Mouse (Mus musculus): Measurements from ENCODE around the gene Ms4a18. TPM values are rescaled to one million over a fixed set of nuclear protein-coding genes. Genes with fewer than 3 reads are reported as not detected.
A peak's percentile ranks its signal among the peaks of the same experiment; 100 is the strongest.

The Ms4a18 gene
- polyA plus RNA-seq, 1 experiment from 2014 or later, result not detected

GRCm38 (mm10) chr19:11052877-11053276 is 35.0 kb upstream of the Ms4a18 start:
- no peaks in the 10 kb centered on the region for H3K9me3 ChIP-seq (ENCODE audit: control insufficient read depth, low read length)
- no peak overlapping the region for H3K27ac ChIP-seq (replicated peaks)
- WGBS, result 42% methylated on average over 5 of the region's 5 CpGs
- 0 out of 2 replicates have a peak, but pooled peaks cover 3% of the 10 kb centered on the region for H3K4me1 ChIP-seq (replicated peaks; ENCODE audit: control insufficient read depth, insufficient read depth)
- no peaks in the 10 kb centered on the region for H3K36me3 ChIP-seq (ENCODE audit: control insufficient read depth, insufficient read depth, low read length)
- no peaks in the 10 kb centered on the region for H3K27me3 ChIP-seq (ENCODE audit: control insufficient read depth, insufficient read depth, low read length)
- H3K9ac ChIP-seq (ENCODE audit: low read length), result no peak overlapping the region
- no peak for DNase-seq (ENCODE audit: low spot score)
- TF ChIP-seq CTCF (IDR thresholded peaks at IDR 0.05; ENCODE audit: low read depth) (no peak), EP300 (optimal IDR thresholded peaks at IDR 0.05) (no peak)
- H3K4me3 ChIP-seq (ENCODE audit: low read depth, low read length), result no peak overlapping the region
- no peak overlapping the region for H3K4me2 ChIP-seq (replicated peaks; ENCODE audit: low read depth)
- ATAC-seq (ENCODE audit: low FRiP score, low TSS enrichment), result peak; percentile 45

- ATAC-seq (ENCODE audit: low FRiP score, low TSS enrichment) (no peak), DNase-seq (ENCODE audit: low spot score) (no peak)
- no peak overlapping the region for H3K4me2 ChIP-seq (replicated peaks; ENCODE audit: low read depth)
- H3K9me3 ChIP-seq (ENCODE audit: control insufficient read depth, low read length), result no peaks in the 10 kb centered on the region
- WGBS, result 48% methylated on average over 2 of the region's 2 CpGs
- no peaks in the 10 kb centered on the region for H3K36me3 ChIP-seq (ENCODE audit: control insufficient read depth, insufficient read depth, low read length)
- TF ChIP-seq CTCF (IDR thresholded peaks at IDR 0.05; ENCODE audit: low read depth) (no peak), EP300 (optimal IDR thresholded peaks at IDR 0.05) (no peak)
- H3K4me1 ChIP-seq (replicated peaks; ENCODE audit: control insufficient read depth, insufficient read depth), result 0 out of 2 replicates have a peak, but pooled peaks cover 3% of the 10 kb centered on the region
- H3K27me3 ChIP-seq (ENCODE audit: control insufficient read depth, insufficient read depth, low read length), result no peaks in the 10 kb centered on the region
- H3K27ac ChIP-seq (replicated peaks), result 0 out of 2 replicates have a peak overlapping the region, but pooled peaks have one; percentile 71
- H3K9ac ChIP-seq (ENCODE audit: low read length), result no peak overlapping the region
- H3K4me3 ChIP-seq (ENCODE audit: low read depth, low read length), result no peak overlapping the region
Observed at GRCm38 (mm10) chr19:11050286-11050685, 32.5 kb upstream of the Ms4a18 start.

- H3K9me3 ChIP-seq (ENCODE audit: control insufficient read depth, low read length), result no peaks in the 10 kb centered on the region
- H3K4me1 ChIP-seq (replicated peaks; ENCODE audit: control insufficient read depth, insufficient read depth), result 0 out of 2 replicates have a peak, but pooled peaks cover 3% of the 10 kb centered on the region
- no peaks in the 10 kb centered on the region for H3K27me3 ChIP-seq (ENCODE audit: control insufficient read depth, insufficient read depth, low read length)
- DNase-seq (ENCODE audit: low spot score), result peak; percentile 31
- no peak overlapping the region for H3K9ac ChIP-seq (ENCODE audit: low read length)
- ATAC-seq (ENCODE audit: low FRiP score, low TSS enrichment), result peak; percentile 73
- TF ChIP-seq EP300 (optimal IDR thresholded peaks at IDR 0.05) (no peak), CTCF (IDR thresholded peaks at IDR 0.05; ENCODE audit: low read depth) (no peak)
- no peaks in the 10 kb centered on the region for H3K36me3 ChIP-seq (ENCODE audit: control insufficient read depth, insufficient read depth, low read length)
- peak overlapping the region; percentile 71; the same call in 1 of the 2 replicates for H3K27ac ChIP-seq (replicated peaks)
- no peak overlapping the region for H3K4me3 ChIP-seq (ENCODE audit: low read depth, low read length)
- H3K4me2 ChIP-seq (replicated peaks; ENCODE audit: low read depth), result no peak overlapping the region
Observed at GRCm38 (mm10) chr19:11049426-11049825, 31.6 kb upstream of the Ms4a18 start.

DNA sequence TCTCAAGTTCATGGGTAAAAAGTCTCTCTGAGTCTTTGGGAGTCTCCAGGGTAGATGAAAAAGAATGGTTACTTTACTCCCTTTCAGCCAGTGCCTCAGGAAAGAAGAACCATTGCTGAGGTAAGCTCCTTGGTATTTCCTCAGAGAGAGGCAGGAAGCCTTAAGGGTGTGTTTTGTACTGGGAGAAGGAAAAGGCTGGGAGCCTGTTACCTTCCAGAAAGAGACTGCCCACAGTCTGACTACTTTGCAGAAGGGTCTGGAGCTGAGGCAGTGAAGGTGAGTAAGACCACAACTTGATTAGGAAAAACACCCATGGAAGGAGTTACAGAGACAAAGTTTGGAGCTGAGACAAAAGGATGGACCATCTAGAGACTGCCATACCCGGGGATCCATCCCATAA is 30.7 kb upstream of the Ms4a18 start:
- Histone ChIP-seq H3K4me1 (replicated peaks; ENCODE audit: control insufficient read depth, insufficient read depth) (0 out of 2 replicates have a peak, but pooled peaks cover 3% of the 10 kb centered on the region), H3K27ac (replicated peaks) (no peak overlapping the region), H3K27me3 (ENCODE audit: control insufficient read depth, insufficient read depth, low read length) (no peaks in the 10 kb centered on the region), H3K36me3 (ENCODE audit: control insufficient read depth, insufficient read depth, low read length) (no peaks in the 10 kb centered on the region), H3K4me2 (replicated peaks; ENCODE audit: low read depth) (no peak overlapping the region), H3K9ac (ENCODE audit: low read length) (no peak overlapping the region), H3K4me3 (ENCODE audit: low read depth, low read length) (no peak overlapping the region), H3K9me3 (ENCODE audit: control insufficient read depth, low read length) (no peaks in the 10 kb centered on the region)
- TF ChIP-seq EP300 (optimal IDR thresholded peaks at IDR 0.05) (no peak), CTCF (IDR thresholded peaks at IDR 0.05; ENCODE audit: low read depth) (no peak)
- WGBS, result 75% methylated on average over 1 of the region's 1 CpGs
- DNase-seq (ENCODE audit: low spot score) (no peak), ATAC-seq (ENCODE audit: low FRiP score, low TSS enrichment) (no peak)

GRCm38 (mm10) chr19:11048009-11048408 is 30.2 kb upstream of the Ms4a18 start:
- no peaks in the 10 kb centered on the region for H3K9me3 ChIP-seq (ENCODE audit: control insufficient read depth, low read length)
- H3K27ac ChIP-seq (replicated peaks), result no peak overlapping the region
- H3K27me3 ChIP-seq (ENCODE audit: control insufficient read depth, insufficient read depth, low read length), result no peaks in the 10 kb centered on the region
- WGBS, result 66% methylated on average over 6 of the region's 6 CpGs
- 0 out of 2 replicates have a peak, but pooled peaks cover 3% of the 10 kb centered on the region for H3K4me1 ChIP-seq (replicated peaks; ENCODE audit: control insufficient read depth, insufficient read depth)
- H3K36me3 ChIP-seq (ENCODE audit: control insufficient read depth, insufficient read depth, low read length), result no peaks in the 10 kb centered on the region
- H3K9ac ChIP-seq (ENCODE audit: low read length), result no peak overlapping the region
- H3K4me3 ChIP-seq (ENCODE audit: low read depth, low read length), result no peak overlapping the region
- no peak for DNase-seq (ENCODE audit: low spot score)
- no peak overlapping the region for H3K4me2 ChIP-seq (replicated peaks; ENCODE audit: low read depth)
- ATAC-seq (ENCODE audit: low FRiP score, low TSS enrichment), result no peak
- TF ChIP-seq CTCF (IDR thresholded peaks at IDR 0.05; ENCODE audit: low read depth), result no peak
- no peak for TF ChIP-seq EP300 (optimal IDR thresholded peaks at IDR 0.05)

DNA sequence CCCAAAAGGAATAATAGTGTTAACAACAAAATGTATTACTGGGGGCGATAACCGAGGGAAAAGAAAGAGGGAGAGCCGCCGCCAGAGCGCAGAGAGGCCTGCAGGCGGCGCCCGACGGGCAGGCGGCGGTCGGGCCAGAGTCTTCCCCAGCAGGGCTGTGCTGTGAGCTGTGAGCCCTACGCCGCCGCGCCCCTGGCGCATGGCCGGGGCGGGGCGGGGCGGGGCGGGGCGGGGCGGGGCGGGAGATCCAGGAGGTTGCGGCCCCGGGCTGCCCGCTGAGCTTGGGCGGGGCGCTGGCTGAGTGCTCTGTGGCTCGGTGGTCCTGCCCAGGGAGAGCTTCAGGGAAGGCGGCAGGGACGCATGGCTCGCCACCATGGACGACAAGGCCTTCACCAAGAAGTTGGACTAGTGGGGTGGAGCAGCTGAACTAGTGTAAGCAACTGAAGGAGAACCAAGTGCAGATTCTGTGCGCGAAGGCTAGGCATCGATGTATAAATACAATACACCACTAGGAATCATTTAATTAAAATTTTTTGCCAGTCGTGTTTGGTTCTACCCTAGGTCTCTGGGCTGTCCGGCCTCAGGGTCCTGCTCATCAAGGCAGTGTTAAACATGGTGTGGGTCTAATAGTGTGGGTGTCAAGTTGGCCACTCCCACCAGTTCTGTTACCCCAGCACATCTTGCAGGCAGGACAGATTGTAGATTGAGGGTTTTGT is 27.3 kb upstream of the Ms4a18 start:
- DNase-seq (ENCODE audit: low spot score), result peak; percentile 91
- WGBS, result 8% methylated on average over 30 of the region's 40 CpGs
- peak overlapping the region; percentile 32 for H3K4me3 ChIP-seq (ENCODE audit: low read depth, low read length)
- TF ChIP-seq CTCF (IDR thresholded peaks at IDR 0.05; ENCODE audit: low read depth) (peak; percentile 80), EP300 (optimal IDR thresholded peaks at IDR 0.05) (no peak)
- H3K9ac ChIP-seq (ENCODE audit: low read length), result 0 out of 2 replicates have a peak overlapping the region, but pooled peaks have one; percentile 47
- H3K27me3 ChIP-seq (ENCODE audit: control insufficient read depth, insufficient read depth, low read length), result no peaks in the 10 kb centered on the region
- 0 out of 2 replicates have a peak, but pooled peaks cover 3% of the 10 kb centered on the region for H3K4me1 ChIP-seq (replicated peaks; ENCODE audit: control insufficient read depth, insufficient read depth)
- H3K9me3 ChIP-seq (ENCODE audit: control insufficient read depth, low read length), result no peaks in the 10 kb centered on the region
- H3K27ac ChIP-seq (replicated peaks), result no peak overlapping the region
- peak; percentile 97 for ATAC-seq (ENCODE audit: low FRiP score, low TSS enrichment)
- peak overlapping the region; percentile 53 for H3K4me2 ChIP-seq (replicated peaks; ENCODE audit: low read depth)
- H3K36me3 ChIP-seq (ENCODE audit: control insufficient read depth, insufficient read depth, low read length), result no peaks in the 10 kb centered on the region

Measured in stomach, postnatal 0 days (tissue).